ENCODE assay signal across 26 mouse cellular contexts in genomic region chr2:118620608-118621007, GRCm38 (mm10). TPM values are rescaled to one million over a fixed set of nuclear protein-coding genes. Genes with fewer than 3 reads are reported as not detected.
DNase-seq lines count a peak whose midpoint lies in the region; ATAC-seq lines count a peak whose summit lies in the region.
"Had no signal": no experiment of that assay in that cellular context is flagged by ENCODE, and none has a peak within 500 bp of the region (broad histone marks: within the 10 kb centered on the region; RNA-seq: fewer than 3 reads in every experiment).

No protein-coding gene starts in this region.

- no peak overlapping the region for H3K9ac ChIP-seq in midbrain, embryonic 16.5 days (ENCODE audit: low read depth, low read length)
- H3K9ac ChIP-seq: forebrain, postnatal 0 days; hindbrain, embryonic 14.5 days; limb, embryonic 12.5 days; liver, postnatal 0 days; midbrain, embryonic 15.5 days; neural tube, embryonic 12.5 days had no signal

- no peak overlapping the region for H3K27ac ChIP-seq in midbrain, embryonic 16.5 days (ENCODE audit: low read length)
- H3K27ac ChIP-seq in forebrain, embryonic 10.5 days: no peak overlapping the region
- H3K27ac ChIP-seq: heart, embryonic 10.5 days; hindbrain, embryonic 14.5 days; limb, embryonic 12.5 days; macrophage; midbrain, embryonic 15.5 days; neural tube, embryonic 12.5 days had no signal

- no peaks in the 10 kb centered on the region for H3K4me1 ChIP-seq in midbrain, embryonic 16.5 days (ENCODE audit: control insufficient read depth, insufficient read depth, low read length)
- H3K4me1 ChIP-seq in forebrain, embryonic 10.5 days: no peaks in the 10 kb centered on the region
- H3K4me1 ChIP-seq: heart, embryonic 10.5 days; limb, embryonic 12.5 days; midbrain, embryonic 15.5 days; neural tube, embryonic 12.5 days had no signal

- DNase-seq in B cell, adult 2 months: peak; percentile 59 to 69
- peak; percentile 90 for DNase-seq in CD4-positive, CD25-positive, alpha-beta regulatory T cell, adult 2 months (ENCODE audit: low read depth, low spot score)
- peak; percentile 89 for DNase-seq in induced T-regulatory cell, adult 2 months (ENCODE audit: low read depth)
- peak; percentile 71 to 73 for DNase-seq in spleen, postnatal 36 days (ENCODE audit: low spot score in 2 of 2)
- DNase-seq in yolk sac, embryonic 10.5 days (ENCODE audit: low spot score): no peak
- no peak for DNase-seq in forebrain, embryonic 10.5 days (ENCODE audit: extremely low spot score, low spot score)
- DNase-seq: adrenal gland, postnatal 25 days; cerebellum, adult 8-10 months; forebrain, postnatal 0 days; heart, postnatal 4 days; kidney, adult 9 months; kidney, postnatal 14 days; layer of hippocampus, postnatal 36 days; liver, postnatal 0 days; retina, postnatal 1 day; right cerebral cortex, postnatal 25 days had no signal

- 87% methylated on average over 8 of the region's 8 CpGs for WGBS in midbrain, embryonic 16.5 days
- WGBS in forebrain, embryonic 10.5 days: 92% methylated on average over 8 of the region's 8 CpGs

- no peak for ATAC-seq in midbrain, embryonic 16.5 days
- ATAC-seq: forebrain, postnatal 0 days; intestine, embryonic 16.5 days; liver, postnatal 0 days; lung, postnatal 0 days; midbrain, embryonic 15.5 days had no signal

- no peaks in the 10 kb centered on the region for H3K36me3 ChIP-seq in midbrain, embryonic 16.5 days (ENCODE audit: control insufficient read depth, insufficient read depth, low read length)
- H3K36me3 ChIP-seq in forebrain, embryonic 10.5 days (replicated peaks): peaks cover 99% of the 10 kb centered on the region
- H3K36me3 ChIP-seq: midbrain, embryonic 15.5 days had no signal

- H3K4me2 ChIP-seq in midbrain, embryonic 16.5 days (ENCODE audit: low read length): no peak overlapping the region
- H3K4me2 ChIP-seq: hindbrain, embryonic 14.5 days; limb, embryonic 12.5 days; liver, embryonic 11.5 days; midbrain, embryonic 15.5 days; neural tube, embryonic 12.5 days had no signal

- no peak overlapping the region for H3K4me3 ChIP-seq in midbrain, embryonic 16.5 days (ENCODE audit: low read depth, low read length)
- no peak overlapping the region for H3K4me3 ChIP-seq in forebrain, embryonic 10.5 days
- H3K4me3 ChIP-seq: heart, embryonic 10.5 days; limb, embryonic 12.5 days; midbrain, embryonic 15.5 days; neural tube, embryonic 12.5 days had no signal

- no peaks in the 10 kb centered on the region for H3K9me3 ChIP-seq in midbrain, embryonic 16.5 days (replicated peaks; ENCODE audit: control insufficient read depth, low read length, poor library complexity, severe bottlenecking)
- H3K9me3 ChIP-seq in forebrain, embryonic 10.5 days: no peaks in the 10 kb centered on the region
- H3K9me3 ChIP-seq: heart, embryonic 10.5 days; limb, embryonic 12.5 days; midbrain, embryonic 15.5 days; neural tube, embryonic 12.5 days had no signal

- H3K27me3 ChIP-seq in midbrain, embryonic 16.5 days (ENCODE audit: control insufficient read depth, insufficient read depth, low read depth, low read length): no peaks in the 10 kb centered on the region
- H3K27me3 ChIP-seq in forebrain, embryonic 10.5 days (ENCODE audit: poor library complexity, severe bottlenecking): no peaks in the 10 kb centered on the region
- H3K27me3 ChIP-seq: limb, embryonic 12.5 days; midbrain, embryonic 15.5 days; neural tube, embryonic 12.5 days had no signal

RNA-seq across cellular contexts. Expression of gene Bub1b, which starts 22.6 kb away (rescaled TPM):
- polyA plus RNA-seq in midbrain, embryonic 16.5 days (2015; fragmentation: Nextera tagmentation; extraction: Ambion mirVana): 7.0 and 8.8 TPM in 2 replicates
- polyA plus RNA-seq in forebrain, embryonic 10.5 days (2016; fragmentation: Nextera tagmentation; extraction: Ambion mirVana): 168 and 179 TPM in 2 replicates

RNA-seq across cellular contexts. Expression of gene Pak6, which starts 42.5 kb away (rescaled TPM):
- 62.7 and 65.5 TPM in 2 replicates for polyA plus RNA-seq in midbrain, embryonic 16.5 days (2015; fragmentation: Nextera tagmentation; extraction: Ambion mirVana)
- 0.52 and 1.6 TPM in 2 replicates for polyA plus RNA-seq in forebrain, embryonic 10.5 days (2016; fragmentation: Nextera tagmentation; extraction: Ambion mirVana)
- polyA plus RNA-seq: macrophage had no signal

Comparison
In these comparisons a context has a peak if more than half of its experiments do, and no peak if none do; other contexts are left out.
1. DNase-seq: peak in B cell, adult 2 months (2 of 2), CD4-positive, CD25-positive, alpha-beta regulatory T cell, adult 2 months (single experiment), induced T-regulatory cell, adult 2 months (single experiment) and spleen, postnatal 36 days (2 of 2); none in yolk sac, embryonic 10.5 days (single experiment) and forebrain, embryonic 10.5 days (single experiment).
2. RNA of gene Bub1b, which starts 22.6 kb away (polyA plus RNA-seq): 168 to 179 TPM in forebrain, embryonic 10.5 days; 7.0 to 8.8 TPM in midbrain, embryonic 16.5 days; every median in the first group is over 10 times any median in the second.
3. RNA of gene Pak6, which starts 42.5 kb away (polyA plus RNA-seq): 62.7 to 65.5 TPM in midbrain, embryonic 16.5 days; 0.52 to 1.6 TPM in forebrain, embryonic 10.5 days; every median in the first group is over 10 times any median in the second.